Mouse (Mus musculus): ENCODE measurements around the gene Fxr2.

Fxr2 gene

DNA sequence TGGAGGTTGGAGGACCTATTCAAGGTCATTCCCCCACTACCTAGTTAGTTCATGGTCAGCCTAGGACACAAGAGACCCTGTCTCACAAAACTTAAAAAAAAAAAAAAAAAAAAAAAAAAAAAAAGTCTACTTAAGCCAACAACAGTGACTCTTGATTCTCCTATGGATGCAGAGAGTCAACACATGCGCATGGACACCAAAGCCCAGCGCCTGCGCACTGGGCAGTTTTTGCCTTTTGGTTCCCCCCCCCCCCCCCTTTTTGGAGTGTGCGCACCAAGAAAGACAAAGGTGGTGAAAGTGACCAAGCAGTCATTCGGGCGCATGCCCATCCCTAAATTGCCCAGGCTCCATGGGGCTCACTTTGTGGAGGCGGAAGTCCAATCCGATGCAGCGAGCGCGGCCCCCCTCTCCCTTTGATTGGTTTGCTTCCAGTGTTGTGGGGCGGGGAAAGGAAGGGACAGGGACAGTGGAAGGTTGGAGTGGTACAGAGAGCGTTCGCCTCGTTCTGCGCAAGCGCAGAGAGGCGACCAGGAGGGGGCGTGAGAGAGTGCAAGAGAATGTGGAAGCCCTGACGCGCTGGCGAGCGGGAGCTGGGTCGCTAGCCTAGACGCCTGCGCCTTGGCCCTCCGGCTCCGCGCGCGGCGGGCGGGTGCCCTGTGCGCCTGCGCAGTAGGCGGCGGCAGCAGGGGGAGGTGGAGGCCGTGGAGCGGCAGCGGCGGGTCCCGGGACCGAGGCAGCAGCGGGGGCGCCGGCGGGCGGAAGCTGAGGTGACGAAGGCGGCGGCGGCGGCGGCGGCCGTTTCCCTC is at the start of gene Fxr2:
Fxr2 (plus strand) TSS at position 707 of the 806 bp plus-strand sequence.
- in situ Hi-C loops (cut with MboI; ENCODE audit: unreplicated experiment in 2 of 2): loop anchor here in 1 of 2 experiments (10.0 kb wide), 1 partner anchor 122 kb away; the partner anchor contains the start of gene Polr2a

DNA sequence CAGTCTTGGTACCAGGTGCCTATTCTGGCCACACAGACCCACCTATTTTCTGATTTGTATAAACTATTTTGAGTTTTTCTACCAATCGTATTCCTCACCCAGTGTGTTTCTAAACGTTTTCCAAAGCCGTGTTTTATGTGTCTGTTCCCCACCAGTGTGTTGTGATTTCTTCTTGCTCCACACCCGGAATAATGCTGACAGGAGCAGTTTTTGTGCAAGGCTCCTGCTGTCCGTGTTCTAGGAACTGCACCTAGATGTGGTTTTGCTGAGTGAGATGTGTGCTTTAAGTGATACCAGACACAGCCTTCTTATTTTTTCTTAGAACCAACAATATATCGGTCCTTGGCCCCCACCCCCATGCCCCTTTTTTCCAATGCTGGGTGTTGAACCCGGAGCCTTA is 48.8 kb upstream of the Fxr2 start:
- in situ Hi-C loops (cut with MboI; ENCODE audit: unreplicated experiment in 2 of 2): no loop called here

DNA sequence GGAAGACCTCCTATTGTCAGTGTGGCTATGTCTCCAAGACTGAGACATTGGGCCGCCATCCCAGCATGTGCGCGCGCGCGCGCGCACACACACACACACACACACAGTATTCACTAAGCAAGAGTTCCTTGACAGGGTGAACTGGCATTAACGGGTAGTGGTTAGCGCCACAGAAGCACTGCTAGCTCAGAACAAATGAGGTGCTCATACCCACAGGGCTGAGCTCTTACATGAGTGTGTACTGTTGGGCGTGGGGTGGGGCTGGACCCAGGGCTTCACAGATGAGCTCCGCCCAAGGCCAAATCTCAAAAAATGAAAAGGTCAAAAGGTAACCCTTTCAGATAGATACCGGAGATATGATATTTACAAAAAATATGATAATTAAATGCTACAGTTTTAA is 47.9 kb upstream of the Fxr2 start:
- in situ Hi-C loops (cut with MboI; ENCODE audit: unreplicated experiment in 2 of 2): no loop called here

DNA sequence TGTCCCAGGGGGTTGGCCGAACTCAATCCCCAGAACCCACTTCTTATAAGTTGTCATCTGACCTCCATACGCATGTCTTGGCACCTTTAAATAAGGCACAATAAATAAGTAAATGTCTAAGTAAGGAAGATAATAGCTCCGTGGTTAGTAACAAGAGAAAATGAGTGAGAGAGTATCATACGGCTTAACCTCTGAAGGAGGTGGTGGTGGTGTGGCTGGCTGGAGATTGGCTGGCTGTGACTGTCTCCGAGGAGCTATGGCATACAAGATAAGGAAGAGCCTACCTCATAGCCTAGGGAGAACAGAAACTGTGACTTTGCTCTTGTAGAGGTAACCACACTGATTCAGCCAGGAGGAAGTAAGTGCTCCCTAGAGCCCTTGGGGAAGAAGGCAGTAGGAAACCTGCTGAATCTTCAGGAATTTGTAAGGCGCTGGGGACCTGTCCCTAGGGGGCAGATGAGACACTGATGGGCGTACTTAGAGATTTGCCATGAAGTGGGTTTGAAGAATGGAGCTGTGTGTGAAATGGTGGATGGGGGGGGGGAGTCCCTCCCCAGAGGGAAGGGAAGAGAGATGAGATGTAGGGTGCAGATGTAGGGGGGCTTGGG is 47.0 kb upstream of the Fxr2 start:
- in situ Hi-C loops (cut with MboI; ENCODE audit: unreplicated experiment in 2 of 2): no loop called here

DNA sequence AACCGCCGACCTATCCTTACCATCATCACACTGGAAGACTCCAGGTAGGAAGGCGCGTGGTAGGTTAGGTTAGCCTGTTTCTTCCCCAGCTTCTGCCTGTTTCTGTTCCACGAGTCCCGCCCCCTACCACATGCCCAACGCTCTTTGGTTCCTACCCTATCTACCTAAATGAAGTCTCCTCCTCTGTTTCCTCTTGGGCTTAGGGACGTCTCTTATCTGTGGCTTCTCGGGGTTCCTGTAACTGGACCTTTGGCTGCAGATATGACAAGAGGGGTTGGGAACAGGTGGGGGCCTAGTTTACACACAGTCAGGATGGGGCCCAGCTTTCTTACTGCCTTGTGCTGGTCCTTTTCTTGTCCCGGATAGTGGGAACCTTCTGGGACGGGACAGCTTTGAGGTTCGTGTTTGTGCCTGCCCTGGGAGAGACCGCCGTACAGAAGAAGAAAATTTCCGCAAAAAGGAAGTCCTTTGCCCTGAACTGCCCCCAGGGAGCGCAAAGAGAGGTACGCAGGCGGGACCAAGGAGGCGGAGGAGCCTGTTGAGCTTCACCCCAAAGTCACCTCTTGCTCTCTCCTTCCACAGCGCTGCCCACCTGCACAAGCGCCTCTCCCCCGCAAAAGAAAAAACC is 43.5 kb upstream of the Fxr2 start:
- in situ Hi-C loops (cut with MboI; ENCODE audit: unreplicated experiment in 2 of 2): no loop called here

DNA sequence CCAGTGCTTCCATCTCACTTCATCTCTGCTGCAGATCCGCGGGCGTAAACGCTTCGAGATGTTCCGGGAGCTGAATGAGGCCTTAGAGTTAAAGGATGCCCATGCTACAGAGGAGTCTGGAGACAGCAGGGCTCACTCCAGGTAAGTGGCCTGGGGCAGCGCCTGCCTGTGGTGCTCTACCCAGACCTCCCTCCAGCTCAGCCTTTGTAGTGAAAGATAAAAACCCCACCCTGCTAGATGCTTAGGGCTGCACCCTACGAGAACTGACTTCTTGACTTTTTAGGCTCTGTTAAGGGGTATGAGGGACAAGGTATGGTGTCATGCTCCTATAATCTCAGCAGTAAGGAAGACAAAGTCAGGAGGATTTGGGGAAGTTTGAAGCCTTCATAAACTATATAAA is 42.2 kb upstream of the Fxr2 start:
- in situ Hi-C loops (cut with MboI; ENCODE audit: unreplicated experiment in 2 of 2): no loop called here

DNA sequence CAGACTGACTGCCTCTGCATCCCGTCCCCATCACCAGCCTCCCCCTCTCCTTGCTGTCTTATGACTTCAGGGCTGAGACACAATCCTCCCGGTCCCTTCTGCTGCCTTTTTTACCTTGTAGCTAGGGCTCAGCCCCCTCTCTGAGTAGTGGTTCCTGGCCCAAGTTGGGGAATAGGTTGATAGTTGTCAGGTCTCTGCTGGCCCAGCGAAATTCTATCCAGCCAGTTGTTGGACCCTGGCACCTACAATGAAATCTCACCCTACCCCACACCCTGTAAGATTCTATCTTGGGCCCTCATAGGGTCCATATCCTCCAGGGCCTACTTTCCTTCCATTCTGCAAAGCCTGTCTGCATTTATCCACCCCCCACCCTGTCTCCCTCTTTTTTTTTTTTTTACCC is 41.4 kb upstream of the Fxr2 start:
- in situ Hi-C loops (cut with MboI; ENCODE audit: unreplicated experiment in 2 of 2): no loop called here

DNA sequence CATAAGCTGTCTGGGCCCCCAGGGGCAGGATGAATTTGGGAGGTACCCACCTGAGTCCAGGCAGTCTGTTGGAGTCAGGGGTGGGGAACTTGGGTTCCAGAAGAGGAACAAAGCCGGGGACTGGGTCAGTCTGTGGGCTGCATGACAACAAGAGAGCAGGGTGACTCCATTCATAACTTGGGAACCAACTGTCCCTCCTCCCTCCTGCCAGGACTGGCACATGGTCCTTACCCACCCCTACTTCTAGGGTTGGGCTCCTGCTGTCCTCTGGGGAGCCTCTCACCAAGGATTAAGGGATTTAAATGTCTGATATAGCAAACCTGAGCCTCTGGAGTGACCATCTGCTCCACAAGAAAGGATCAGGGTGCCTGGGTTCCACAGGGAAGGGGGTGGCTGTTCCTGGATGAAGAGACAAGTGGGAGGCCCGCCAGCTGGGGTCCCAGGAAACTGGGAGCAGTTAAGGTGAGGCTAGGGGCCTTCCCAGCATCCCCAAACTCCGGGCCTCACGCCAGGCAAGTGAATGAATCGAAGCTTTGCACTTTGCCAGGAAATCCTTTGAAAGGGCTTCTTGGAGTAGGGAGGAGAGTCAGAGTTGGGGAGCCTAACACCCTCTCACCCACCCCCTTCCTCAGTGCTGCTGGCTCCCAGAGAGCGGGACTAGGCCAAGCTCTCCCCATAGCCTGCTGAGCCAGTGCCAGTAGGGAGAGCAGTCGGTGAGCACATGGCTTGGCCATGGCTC is 40.7 kb upstream of the Fxr2 start:
- in situ Hi-C loops (cut with MboI; ENCODE audit: unreplicated experiment in 2 of 2): no loop called here

DNA sequence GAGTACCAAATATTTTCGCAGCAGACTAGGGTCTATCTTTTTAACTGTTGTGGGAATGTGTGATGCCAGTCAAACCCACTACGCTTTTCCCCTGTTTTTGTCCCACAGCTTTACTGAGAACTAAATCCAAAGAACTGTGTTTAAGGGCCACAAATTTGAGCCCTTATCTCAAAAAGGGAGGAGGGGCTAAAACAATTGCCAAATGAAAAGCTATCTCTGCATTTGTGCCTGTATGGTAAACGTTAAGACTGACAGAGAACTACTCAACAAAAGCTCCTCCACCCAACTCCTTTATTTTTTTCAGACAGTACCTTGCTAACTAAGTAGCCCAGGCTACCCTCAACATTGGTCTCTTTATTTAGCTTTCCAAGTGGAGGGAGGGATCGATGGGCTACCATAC is 40.0 kb upstream of the Fxr2 start:
- in situ Hi-C loops (cut with MboI; ENCODE audit: unreplicated experiment in 2 of 2): no loop called here

DNA sequence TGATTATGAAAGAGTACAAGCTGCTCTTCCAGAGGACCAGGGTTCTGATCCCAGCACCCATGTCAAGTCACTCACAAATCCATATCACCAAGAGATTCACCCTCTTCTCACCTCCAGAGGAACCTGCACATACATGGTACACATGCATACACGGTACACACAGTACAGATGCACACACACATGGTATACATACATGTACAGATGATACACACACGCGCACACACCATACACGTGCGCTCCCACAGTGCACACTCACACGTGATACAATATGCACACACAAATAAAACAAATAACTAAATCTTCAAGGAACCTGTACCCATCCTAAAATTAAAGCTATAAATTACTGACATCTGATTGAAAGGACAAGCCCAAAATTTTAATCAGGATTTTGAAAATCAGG is 37.9 kb upstream of the Fxr2 start:
- in situ Hi-C loops (cut with MboI; ENCODE audit: unreplicated experiment in 2 of 2): no loop called here

DNA sequence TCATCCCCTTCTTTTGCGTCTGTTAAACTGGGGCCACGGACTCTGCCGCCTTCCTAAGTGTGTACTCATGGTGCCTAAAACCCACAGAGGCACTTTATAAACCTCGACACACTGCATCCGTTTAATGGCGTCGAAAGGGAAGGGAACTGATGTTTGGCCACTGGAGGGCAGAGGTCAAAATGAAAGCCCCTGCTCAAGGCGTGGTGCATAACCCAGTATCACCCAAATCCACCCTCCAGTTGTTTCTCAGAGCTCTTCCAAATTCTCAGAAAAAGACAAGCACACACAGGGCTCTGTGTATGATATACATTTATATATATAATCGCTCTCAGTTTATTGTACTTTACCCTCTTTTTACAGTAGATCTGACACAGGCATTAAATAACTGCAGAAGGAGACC is 33.4 kb upstream of the Fxr2 start:
- in situ Hi-C loops (cut with MboI; ENCODE audit: unreplicated experiment in 2 of 2): no loop called here

DNA sequence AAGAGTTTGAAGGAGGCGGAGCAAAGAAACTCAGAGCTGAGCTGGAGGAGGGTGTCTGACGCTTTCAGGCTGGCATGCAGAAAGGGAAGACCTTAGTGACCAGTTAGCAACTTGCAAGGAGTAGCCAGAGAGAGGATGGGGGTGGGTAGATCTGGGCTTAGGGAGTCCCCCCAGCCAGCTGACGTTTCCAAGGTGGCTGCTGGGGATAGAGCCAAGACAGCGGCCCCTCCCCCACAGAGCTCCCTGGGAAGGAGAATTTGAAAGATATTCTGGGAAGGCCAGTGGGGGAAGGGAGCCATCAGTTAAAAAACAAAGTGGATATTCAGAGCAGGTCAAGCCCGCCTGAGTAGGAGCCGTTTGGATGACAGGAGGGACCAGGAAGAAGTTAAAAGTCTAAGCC is 32.7 kb upstream of the Fxr2 start:
- in situ Hi-C loops (cut with MboI; ENCODE audit: unreplicated experiment in 2 of 2): no loop called here

DNA sequence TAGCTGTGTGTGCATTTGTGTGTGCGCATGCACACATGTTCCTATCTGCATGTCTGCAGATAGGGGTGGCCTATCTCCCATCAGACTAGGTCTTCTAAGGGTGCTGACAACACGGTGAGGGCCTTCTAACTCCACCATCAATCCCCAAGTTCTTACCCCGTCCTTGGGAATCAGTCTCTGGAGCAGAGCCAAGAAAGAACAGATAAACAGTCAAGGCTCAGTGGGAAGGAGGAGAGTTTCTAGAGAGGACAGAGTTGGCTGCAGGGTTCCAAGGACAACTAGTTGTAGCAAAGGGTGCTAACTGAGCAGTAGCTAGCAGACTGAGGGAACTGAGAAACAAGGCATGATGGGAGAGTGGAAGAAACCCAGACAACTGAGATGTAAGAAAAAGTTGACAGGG is 31.0 kb upstream of the Fxr2 start:
- in situ Hi-C loops (cut with MboI; ENCODE audit: unreplicated experiment in 2 of 2): no loop called here

DNA sequence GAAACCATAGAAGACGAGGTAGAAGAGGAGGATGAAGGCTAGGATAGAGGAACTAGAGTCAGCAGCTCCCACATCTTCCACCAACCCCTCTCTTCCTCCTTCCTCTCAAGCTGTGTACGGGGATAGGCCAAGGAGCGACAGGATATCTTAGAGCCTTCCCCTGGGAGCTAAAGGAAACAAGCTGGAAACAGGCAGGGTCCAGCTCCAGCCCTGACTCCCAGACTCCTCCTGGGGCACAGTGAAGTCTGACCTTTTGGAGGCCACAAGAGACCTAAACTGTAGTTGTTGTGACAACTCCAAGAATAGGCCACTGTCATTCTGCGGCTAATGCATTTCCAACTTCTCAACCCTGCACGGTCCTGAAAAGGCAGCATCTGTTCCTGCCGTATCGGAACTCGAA is 29.3 kb upstream of the Fxr2 start:
- in situ Hi-C loops (cut with MboI; ENCODE audit: unreplicated experiment in 2 of 2): no loop called here

DNA sequence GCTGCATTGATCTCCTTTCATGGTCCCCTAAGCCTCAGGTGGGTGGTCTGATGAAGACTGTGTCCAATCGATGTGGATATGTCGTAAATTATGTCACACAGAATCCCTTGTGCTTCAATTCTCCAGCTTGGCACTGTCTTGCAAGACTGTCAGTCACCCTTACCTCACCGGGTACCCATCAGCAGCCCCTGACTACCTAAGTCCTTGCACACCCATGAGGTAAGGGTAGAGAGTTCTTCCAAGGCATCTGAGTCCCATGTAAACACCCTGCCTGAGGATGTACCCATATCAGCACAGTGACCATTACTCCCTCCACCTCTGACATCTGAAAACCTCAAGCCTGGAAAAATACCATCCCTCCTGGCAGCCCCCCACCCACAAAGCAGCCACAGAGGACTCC is 28.4 kb upstream of the Fxr2 start:
- in situ Hi-C loops (cut with MboI; ENCODE audit: unreplicated experiment in 2 of 2): no loop called here

DNA sequence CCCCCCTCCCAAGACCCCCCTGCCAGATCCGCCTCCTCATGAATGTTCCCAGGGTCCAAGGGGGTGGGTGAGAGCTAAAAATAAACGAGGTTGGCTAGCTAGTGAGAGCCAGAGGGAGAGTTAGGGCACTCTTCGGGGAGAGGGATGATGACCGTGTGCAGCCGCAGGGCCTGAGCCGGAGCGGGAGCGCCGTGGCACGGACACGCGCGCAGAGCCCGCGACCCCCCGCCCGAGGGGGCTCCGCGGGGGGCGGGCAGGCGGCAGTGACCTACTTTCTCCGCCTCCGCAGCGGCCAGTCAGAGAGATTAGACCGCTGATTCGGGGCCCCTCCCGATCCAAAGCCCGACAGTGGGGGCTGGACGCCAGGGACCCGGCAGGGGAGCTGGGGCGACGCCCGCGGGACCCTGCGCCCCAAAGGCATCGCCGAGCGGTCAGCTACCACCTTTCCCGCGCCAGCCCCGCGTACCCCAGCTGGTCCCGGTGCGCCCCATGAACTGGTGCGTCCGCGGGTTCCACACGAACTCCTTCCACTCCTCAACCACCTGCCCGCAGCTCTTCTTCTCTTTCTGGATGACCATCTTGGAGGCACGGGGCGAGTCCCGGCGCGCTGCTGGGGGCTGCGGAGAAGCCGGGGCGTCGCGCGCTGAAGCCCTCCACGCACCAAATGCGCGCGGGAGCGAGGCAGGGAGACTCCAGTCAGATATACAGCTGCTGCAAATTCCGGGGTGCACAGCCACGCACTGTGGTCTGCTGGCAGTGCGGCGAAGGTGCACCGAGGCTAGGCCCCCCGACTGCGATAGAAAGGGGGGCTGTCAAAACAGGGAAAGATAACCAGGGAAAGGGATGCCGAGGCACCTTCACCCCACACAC is 27.8 kb upstream of the Fxr2 start:
- in situ Hi-C loops (cut with MboI; ENCODE audit: unreplicated experiment in 2 of 2): no loop called here

DNA sequence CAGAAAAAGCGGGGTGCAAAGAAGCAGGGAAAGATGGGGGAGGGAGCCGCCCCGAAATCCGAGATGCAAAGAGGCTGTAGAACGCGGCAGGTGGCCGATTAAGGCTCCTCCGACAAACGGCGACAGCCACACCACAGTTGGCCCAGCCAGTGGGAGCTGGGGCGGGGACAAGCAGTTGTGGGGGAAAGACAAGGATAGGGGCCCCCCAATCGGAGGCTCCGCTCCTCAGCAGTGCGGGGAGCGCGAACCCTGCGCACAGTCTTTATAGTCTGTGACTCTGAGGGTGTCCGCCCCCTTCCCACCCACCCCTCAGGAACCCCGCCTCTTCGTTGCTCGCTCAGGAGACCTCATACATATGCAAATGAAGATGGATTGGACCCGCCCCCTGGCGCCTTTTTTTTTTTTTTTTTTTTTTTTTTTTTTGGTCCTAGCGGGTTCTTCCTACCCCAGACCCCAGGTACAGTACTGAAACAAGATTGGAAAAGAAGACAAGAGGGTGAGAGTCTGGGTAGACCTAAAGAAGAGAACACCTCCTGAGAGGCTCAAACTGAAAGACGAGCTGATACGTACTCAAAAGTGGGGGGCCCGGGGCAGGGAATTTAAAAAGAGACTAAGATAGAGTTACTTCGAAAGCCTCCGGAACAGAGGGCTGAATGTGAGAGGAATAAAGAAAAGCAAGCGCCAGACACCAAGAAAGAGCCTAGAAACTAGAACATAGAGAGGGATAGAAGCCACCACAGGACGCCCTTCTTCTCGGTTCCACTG is 26.9 kb upstream of the Fxr2 start, which contains the start of gene Atp1b2:
Atp1b2 (minus strand) TSS at position 217 of the 765 bp plus-strand sequence.
- in situ Hi-C loops (cut with MboI; ENCODE audit: unreplicated experiment in 2 of 2): no loop called here

DNA sequence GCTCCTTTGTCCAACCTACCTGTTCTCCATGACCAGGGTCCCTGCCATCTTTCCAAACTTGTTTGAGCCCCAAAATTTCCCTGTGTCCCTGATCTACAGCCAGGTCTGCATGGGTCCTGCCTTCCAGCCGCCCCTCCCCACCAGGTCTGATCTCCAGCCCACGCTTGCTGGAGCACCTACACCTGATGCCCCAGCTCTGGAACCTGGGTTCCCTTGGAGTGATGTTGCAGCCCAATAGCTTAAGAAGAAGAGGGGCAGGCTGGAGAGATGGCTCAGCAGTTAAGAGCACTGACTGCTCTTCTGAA is 26.3 kb upstream of the Fxr2 start:
- in situ Hi-C loops (cut with MboI; ENCODE audit: unreplicated experiment in 2 of 2): no loop called here

DNA sequence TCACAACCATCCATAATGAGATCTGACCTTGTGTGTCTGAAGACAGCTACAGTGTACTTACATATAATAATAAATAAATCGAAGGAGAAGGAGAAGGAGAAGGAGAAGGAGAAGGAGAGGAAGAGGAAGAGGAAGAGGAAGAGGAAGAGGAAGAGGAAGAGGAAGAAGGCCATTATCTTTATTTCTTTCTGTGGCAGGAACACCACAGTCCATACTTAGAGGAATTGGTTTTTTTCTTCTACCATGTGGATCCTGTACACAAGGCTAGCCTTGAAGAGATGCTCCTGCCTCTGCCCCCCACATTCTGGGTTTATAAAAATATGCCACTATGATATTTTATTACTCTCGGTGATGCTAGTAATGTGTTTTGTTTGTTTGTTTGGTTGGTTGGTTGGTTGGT is 26.0 kb upstream of the Fxr2 start:
- in situ Hi-C loops (cut with MboI; ENCODE audit: unreplicated experiment in 2 of 2): no loop called here

DNA sequence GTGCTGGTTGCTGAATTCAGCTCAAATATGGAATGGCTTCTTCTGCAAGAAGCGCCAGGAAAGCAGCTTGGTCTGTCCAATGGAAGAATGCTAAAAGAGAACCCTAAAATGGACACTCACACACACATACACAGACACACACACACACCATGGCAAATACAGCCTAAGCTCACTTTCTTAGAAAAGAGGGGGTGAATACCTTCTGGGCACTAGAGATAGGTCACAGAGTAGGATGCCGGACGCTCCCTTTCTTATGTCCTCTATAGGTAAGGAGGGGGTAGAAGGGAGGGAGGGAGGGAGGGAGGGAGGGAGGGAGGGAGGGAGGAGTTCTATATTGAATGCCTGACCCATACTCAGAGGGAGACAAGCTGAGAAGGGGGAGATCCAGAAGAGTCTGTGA is 24.3 kb upstream of the Fxr2 start:
- in situ Hi-C loops (cut with MboI; ENCODE audit: unreplicated experiment in 2 of 2): no loop called here
